Mouse (Mus musculus) midbrain, embryonic 12.5 days (tissue): ENCODE measurements at regions not wholly inside any gene's neighbourhood (a gene's known extent, or its start where the extent isn't known, plus 50 kb on each side); places are given as distances from the start of the nearest gene placed in this dataset.

Source experiments
- ATAC-seq: fragments of 200-750 bp; cut with Nextera tagmentation; 2 replicates; pipeline ENCODE4 v1.8.0; 2017; ENCODE audit warnings: low read depth, moderate TSS enrichment, moderate library complexity; ENCODE audit not compliant: low FRiP score
- H3K27ac ChIP-seq: fragments of 300-500 bp; sonication (generic); replicated peaks from 2 replicates; pipeline ENCODE4 v1.5.1; 2016; ENCODE audit warnings: mild to moderate bottlenecking
- H3K27me3 ChIP-seq: fragments of 300-500 bp; sonication (generic); 2 replicates; pipeline ENCODE4 v1.6.1; 2016; ENCODE audit warnings: mild to moderate bottlenecking
- H3K36me3 ChIP-seq: fragments of 300-500 bp; sonication (generic); 2 replicates; pipeline ENCODE4 v1.6.1; 2016
- H3K4me1 ChIP-seq: fragments of 300-500 bp; sonication (generic); 2 replicates; pipeline ENCODE4 v1.6.1; 2016
- H3K4me2 ChIP-seq: fragments of 300-500 bp; sonication (generic); replicated peaks from 2 replicates; pipeline ENCODE4 v1.6.1; 2016; ENCODE audit warnings: mild to moderate bottlenecking, moderate library complexity
- H3K4me3 ChIP-seq: fragments of 300-500 bp; sonication (generic); 2 replicates; pipeline ENCODE4 v1.5.1; 2016; ENCODE audit warnings: mild to moderate bottlenecking
- H3K9ac ChIP-seq: fragments of 300-500 bp; sonication (generic); replicated peaks from 2 replicates; pipeline ENCODE4 v1.6.1; 2016; ENCODE audit warnings: mild to moderate bottlenecking, moderate library complexity
- H3K9me3 ChIP-seq: fragments of 300-500 bp; sonication (generic); 2 replicates; pipeline ENCODE4 v1.6.1; 2016; ENCODE audit warnings: mild to moderate bottlenecking
- WGBS: fragments of 180-500 bp; shearing (Covaris S2); methylation state at CpG from one replicate; pipeline ENCODE4 v1.1.7; 2016; 5-methylcytosine and 5-hydroxymethylcytosine counted together

DNA sequence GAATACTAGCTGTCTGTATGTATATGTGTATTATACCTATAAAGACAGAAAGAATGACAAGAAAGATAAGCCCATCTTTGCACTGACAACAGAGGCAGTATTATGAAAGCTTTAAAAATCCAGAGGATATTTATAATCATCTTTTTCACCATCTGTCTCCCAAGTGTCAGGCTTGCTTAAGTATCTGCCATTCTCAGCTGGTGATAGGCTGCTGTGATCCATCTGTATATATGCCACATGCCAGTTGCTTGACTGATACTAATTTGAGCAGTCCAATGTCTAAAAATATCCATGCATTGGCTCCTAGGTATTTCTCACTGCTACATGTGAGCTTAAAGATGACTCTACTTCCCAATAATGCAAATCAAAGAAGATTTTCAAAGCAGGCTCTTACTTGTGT is 950.3 kb downstream of the Pla2g4a start:
- H3K27me3 ChIP-seq, result no peaks in the 10 kb centered on the region
- H3K4me1 ChIP-seq, result no peaks in the 10 kb centered on the region
- H3K9ac ChIP-seq, result no peak overlapping the region
- H3K9me3 ChIP-seq, result no peaks in the 10 kb centered on the region
- no peak overlapping the region for H3K4me2 ChIP-seq
- H3K4me3 ChIP-seq, result no peak overlapping the region
- no peaks in the 10 kb centered on the region for H3K36me3 ChIP-seq
- no peak overlapping the region for H3K27ac ChIP-seq
- ATAC-seq, result no peak

DNA sequence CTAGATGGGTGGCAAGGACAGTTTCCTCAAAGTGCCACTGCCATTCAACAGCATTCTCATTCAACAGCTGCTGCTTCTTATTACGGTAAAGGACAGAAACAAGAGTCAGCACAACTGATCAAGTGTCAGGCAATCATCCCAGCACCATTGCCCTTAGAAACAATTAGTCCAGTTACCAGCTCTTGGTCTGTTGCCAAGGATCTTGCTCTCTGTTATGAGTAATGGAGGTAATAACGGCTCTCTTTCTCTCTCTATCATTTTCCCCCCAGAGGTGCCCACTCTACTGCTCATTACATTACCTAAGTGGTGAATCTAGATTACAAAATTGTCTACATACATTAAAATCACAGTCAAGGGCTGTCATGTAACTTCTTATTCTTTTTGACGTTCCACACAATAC is 961.0 kb downstream of the Pla2g4a start:
- ATAC-seq, result no peak
- Histone ChIP-seq H3K4me3 (no peak overlapping the region), H3K9me3 (no peaks in the 10 kb centered on the region), H3K4me2 (no peak overlapping the region), H3K36me3 (no peaks in the 10 kb centered on the region), H3K27me3 (no peaks in the 10 kb centered on the region), H3K4me1 (no peaks in the 10 kb centered on the region), H3K9ac (no peak overlapping the region), H3K27ac (no peak overlapping the region)
- 87% methylated on average over 3 of the region's 3 CpGs for WGBS

DNA sequence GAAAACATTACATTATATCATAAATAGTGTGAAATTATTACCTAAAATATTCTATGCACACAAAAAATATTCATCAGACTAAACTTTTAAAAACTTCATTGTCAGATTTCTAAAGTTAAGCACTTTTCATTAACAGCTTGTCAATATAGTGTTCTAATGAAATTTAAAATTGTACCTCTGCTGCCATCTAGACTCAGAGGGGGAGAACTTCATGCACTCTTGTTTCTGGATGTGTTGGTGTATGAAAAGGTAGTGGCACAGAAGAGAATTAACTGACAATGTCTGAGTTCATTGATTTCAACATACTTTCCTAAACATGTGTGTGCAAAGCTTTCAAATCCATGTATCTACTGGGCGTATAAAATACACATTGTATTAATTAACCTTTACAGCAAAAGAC is 967.5 kb downstream of the Pla2g4a start:
- H3K4me3 ChIP-seq, result no peak overlapping the region
- 77% methylated on average over 1 of the region's 1 CpGs for WGBS
- ATAC-seq, result peak; percentile 47; the same call in 1 of the 2 replicates
- no peaks in the 10 kb centered on the region for H3K27me3 ChIP-seq
- no peaks in the 10 kb centered on the region for H3K9me3 ChIP-seq
- no peak overlapping the region for H3K27ac ChIP-seq
- no peaks in the 10 kb centered on the region for H3K36me3 ChIP-seq
- H3K4me1 ChIP-seq, result no peaks in the 10 kb centered on the region
- no peak overlapping the region for H3K4me2 ChIP-seq
- no peak overlapping the region for H3K9ac ChIP-seq

GRCm38 (mm10) chr1:148977377-148977776 is 983.7 kb downstream of the Pla2g4a start:
- 90% methylated on average over 5 of the region's 5 CpGs for WGBS
- no peak for ATAC-seq

GRCm38 (mm10) chr1:148965358-148965757 is 995.7 kb downstream of the Pla2g4a start:
- no peaks in the 10 kb centered on the region for H3K4me1 ChIP-seq
- no peak overlapping the region for H3K4me3 ChIP-seq
- no peak overlapping the region for H3K9ac ChIP-seq
- no peaks in the 10 kb centered on the region for H3K27me3 ChIP-seq
- H3K9me3 ChIP-seq, result no peaks in the 10 kb centered on the region
- H3K27ac ChIP-seq, result no peak overlapping the region
- no peak overlapping the region for H3K4me2 ChIP-seq
- no peaks in the 10 kb centered on the region for H3K36me3 ChIP-seq
- ATAC-seq, result no peak

More at GRCm38 (mm10) chr1:148977377-148977776, 983.7 kb downstream of the Pla2g4a start:
- H3K4me3 ChIP-seq, result no peak overlapping the region
- H3K27ac ChIP-seq, result no peak overlapping the region
- H3K9ac ChIP-seq, result no peak overlapping the region
- H3K9me3 ChIP-seq, result no peaks in the 10 kb centered on the region
- no peak overlapping the region for H3K4me2 ChIP-seq
- no peaks in the 10 kb centered on the region for H3K27me3 ChIP-seq
- no peaks in the 10 kb centered on the region for H3K36me3 ChIP-seq
- H3K4me1 ChIP-seq, result no peaks in the 10 kb centered on the region

DNA sequence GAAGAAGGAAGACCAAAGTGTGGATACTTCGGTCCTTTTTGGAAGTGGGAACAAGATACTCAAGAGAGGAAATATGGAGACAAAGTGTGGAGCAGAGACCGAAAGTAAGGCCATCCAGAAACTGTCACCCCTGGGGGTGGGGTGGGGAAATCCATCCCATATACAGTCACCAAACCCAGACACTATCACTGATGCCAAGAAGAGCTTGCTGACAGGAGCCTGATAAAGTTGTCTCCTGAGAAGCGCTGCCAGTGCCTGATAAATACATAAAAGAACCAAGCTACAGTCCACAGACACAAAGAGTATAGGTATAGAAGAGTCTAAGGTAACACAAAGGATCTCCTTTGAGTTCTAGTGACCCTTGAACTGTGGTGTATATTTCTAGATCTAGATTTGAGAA is 1026.7 kb downstream of the Pla2g4a start:
- no peaks in the 10 kb centered on the region for H3K36me3 ChIP-seq
- H3K9me3 ChIP-seq, result no peaks in the 10 kb centered on the region
- no peaks in the 10 kb centered on the region for H3K27me3 ChIP-seq
- no peak overlapping the region for H3K4me2 ChIP-seq
- H3K4me3 ChIP-seq, result no peak overlapping the region
- H3K9ac ChIP-seq, result no peak overlapping the region
- no peaks in the 10 kb centered on the region for H3K4me1 ChIP-seq
- 89% methylated on average over 3 of the region's 3 CpGs for WGBS
- no peak overlapping the region for H3K27ac ChIP-seq
- ATAC-seq, result no peak

DNA sequence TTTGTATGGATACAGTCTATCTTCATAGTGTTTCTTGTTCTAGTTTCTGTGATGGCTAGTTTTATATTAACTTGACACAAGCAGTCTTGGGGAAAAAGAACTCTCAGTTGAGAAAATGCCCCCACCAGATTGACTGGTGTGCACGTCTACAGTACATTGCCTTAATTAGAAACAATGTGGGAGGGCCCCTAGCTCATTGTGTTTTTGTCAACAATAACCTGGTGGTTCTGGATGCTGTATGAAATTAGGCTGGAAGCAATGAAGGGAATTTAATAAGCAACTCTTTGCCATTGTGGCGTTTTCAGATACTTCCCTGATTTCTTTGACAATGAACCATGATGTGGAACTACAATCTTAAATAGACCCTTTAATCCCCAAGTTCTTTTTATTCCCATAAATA is 1036.6 kb downstream of the Pla2g4a start:
- Histone ChIP-seq H3K27me3 (no peaks in the 10 kb centered on the region), H3K4me3 (no peak overlapping the region), H3K4me1 (no peaks in the 10 kb centered on the region), H3K9ac (no peak overlapping the region), H3K4me2 (no peak overlapping the region), H3K27ac (no peak overlapping the region), H3K36me3 (no peaks in the 10 kb centered on the region), H3K9me3 (no peaks in the 10 kb centered on the region)
- no peak for ATAC-seq
- WGBS, result 76% methylated on average over 2 of the region's 2 CpGs

- H3K36me3 ChIP-seq, result no peaks in the 10 kb centered on the region
Observed at GRCm38 (mm10) chr1:148917062-148917461, 1044.0 kb downstream of the Pla2g4a start.

GRCm38 (mm10) chr1:148912819-148913218 is 1048.3 kb downstream of the Pla2g4a start:
- 85% methylated on average over 1 of the region's 1 CpGs for WGBS

More at GRCm38 (mm10) chr1:148917062-148917461, 1044.0 kb downstream of the Pla2g4a start:
- H3K9ac ChIP-seq, result no peak overlapping the region
- H3K4me1 ChIP-seq, result no peaks in the 10 kb centered on the region
- H3K4me3 ChIP-seq, result no peak overlapping the region
- ATAC-seq, result no peak
- H3K27ac ChIP-seq, result no peak overlapping the region
- H3K4me2 ChIP-seq, result no peak overlapping the region
- H3K9me3 ChIP-seq, result no peaks in the 10 kb centered on the region
- no peaks in the 10 kb centered on the region for H3K27me3 ChIP-seq

DNA sequence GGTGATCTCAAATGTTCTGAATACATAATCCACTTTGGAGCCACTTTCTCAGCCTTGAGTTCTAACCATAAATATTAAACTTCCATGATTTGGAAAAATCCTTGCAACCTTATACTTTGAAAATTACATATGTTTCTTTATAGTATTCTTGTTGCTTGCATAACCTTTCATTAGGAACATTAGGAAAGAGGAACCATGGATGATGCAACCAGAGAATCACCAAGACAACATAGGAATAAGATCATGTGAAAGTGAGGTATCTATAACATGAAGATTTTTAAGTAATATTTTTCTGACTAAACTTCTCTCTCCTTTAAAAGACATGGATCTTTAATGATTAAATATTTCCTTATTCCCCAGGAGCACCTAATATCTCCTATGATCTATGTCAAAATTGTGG is 1057.0 kb downstream of the Pla2g4a start:
- Histone ChIP-seq H3K9me3 (no peaks in the 10 kb centered on the region), H3K4me2 (no peak overlapping the region), H3K27ac (no peak overlapping the region), H3K27me3 (no peaks in the 10 kb centered on the region), H3K9ac (no peak overlapping the region), H3K36me3 (no peaks in the 10 kb centered on the region), H3K4me1 (no peaks in the 10 kb centered on the region), H3K4me3 (no peak overlapping the region)
- ATAC-seq, result no peak

More at GRCm38 (mm10) chr1:148912819-148913218, 1048.3 kb downstream of the Pla2g4a start:
- Histone ChIP-seq H3K27me3 (no peaks in the 10 kb centered on the region), H3K4me1 (no peaks in the 10 kb centered on the region), H3K9me3 (no peaks in the 10 kb centered on the region), H3K36me3 (no peaks in the 10 kb centered on the region), H3K9ac (no peak overlapping the region), H3K27ac (no peak overlapping the region), H3K4me3 (no peak overlapping the region), H3K4me2 (no peak overlapping the region)
- ATAC-seq, result no peak

- no peaks in the 10 kb centered on the region for H3K36me3 ChIP-seq
- ATAC-seq, result no peak
- no peaks in the 10 kb centered on the region for H3K27me3 ChIP-seq
Observed at GRCm38 (mm10) chr1:148903093-148903492, 1058.0 kb downstream of the Pla2g4a start.

GRCm38 (mm10) chr1:148901319-148902033 is 1059.6 kb downstream of the Pla2g4a start:
- Histone ChIP-seq H3K4me3 (no peak overlapping the region), H3K9me3 (no peaks in the 10 kb centered on the region), H3K36me3 (no peaks in the 10 kb centered on the region), H3K4me2 (no peak overlapping the region), H3K9ac (no peak overlapping the region), H3K27ac (no peak overlapping the region), H3K27me3 (no peaks in the 10 kb centered on the region), H3K4me1 (no peaks in the 10 kb centered on the region)
- WGBS, result 91% methylated on average over 2 of the region's 2 CpGs
- ATAC-seq, result no peak

More at GRCm38 (mm10) chr1:148903093-148903492, 1058.0 kb downstream of the Pla2g4a start:
- Histone ChIP-seq H3K9me3 (no peaks in the 10 kb centered on the region), H3K4me1 (no peaks in the 10 kb centered on the region), H3K4me2 (no peak overlapping the region), H3K4me3 (no peak overlapping the region), H3K27ac (no peak overlapping the region), H3K9ac (no peak overlapping the region)

GRCm38 (mm10) chr1:148870788-148871187 is 1090.3 kb downstream of the Pla2g4a start:
- Histone ChIP-seq H3K27me3 (no peaks in the 10 kb centered on the region), H3K9ac (no peak overlapping the region), H3K36me3 (no peaks in the 10 kb centered on the region), H3K4me2 (no peak overlapping the region), H3K9me3 (no peaks in the 10 kb centered on the region), H3K4me3 (no peak overlapping the region), H3K4me1 (no peaks in the 10 kb centered on the region), H3K27ac (no peak overlapping the region)
- no peak for ATAC-seq
- 76% methylated on average over 1 of the region's 1 CpGs for WGBS
